Mouse (Mus musculus) layer of hippocampus, postnatal 14 days (tissue): Measurements from ENCODE around the gene Erc1. TPM values are rescaled to one million over a fixed set of nuclear protein-coding genes. Genes with fewer than 3 reads are reported as not detected.
A peak's percentile ranks its signal among the peaks of the same experiment; 100 is the strongest.

Experiments used
- DNase-seq, 2 experiments: peaks; one replicate each; pipeline ENCODE4 v3.0.0; 2021 to 2022; ENCODE audit warnings: low spot score in 2 of 2, mixed read lengths in 1 of 2
- total RNA-seq, 2 experiments: library from RNA; stranded (reverse); gene quantifications; 2 replicates each; pipeline ENCODE4 v1.2.3; 2021

The Erc1 gene
- total RNA-seq, 2 experiments from 2014 or later: 95.1 to 97.3 TPM

DNA sequence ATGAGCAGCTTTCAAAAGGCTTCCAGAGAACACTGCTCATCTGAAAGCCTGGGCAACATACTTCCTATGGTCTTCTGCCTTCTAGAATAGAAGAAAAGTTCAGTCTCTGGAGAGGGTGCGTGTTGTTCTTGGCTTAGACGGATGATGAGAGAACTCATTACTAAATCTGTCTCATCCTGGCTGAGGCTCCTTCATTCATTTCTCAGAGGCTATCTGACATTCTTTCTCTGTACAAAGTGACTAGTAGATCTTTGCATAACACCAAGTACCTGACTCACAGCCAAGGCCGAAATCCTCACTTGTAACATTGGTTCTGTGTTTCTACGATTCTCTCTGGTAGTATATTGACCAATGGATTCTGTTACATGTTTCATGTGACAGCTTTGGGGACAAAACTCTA, 252.5 kb downstream of the Erc1 start:
- DNase-seq: no peak

DNA sequence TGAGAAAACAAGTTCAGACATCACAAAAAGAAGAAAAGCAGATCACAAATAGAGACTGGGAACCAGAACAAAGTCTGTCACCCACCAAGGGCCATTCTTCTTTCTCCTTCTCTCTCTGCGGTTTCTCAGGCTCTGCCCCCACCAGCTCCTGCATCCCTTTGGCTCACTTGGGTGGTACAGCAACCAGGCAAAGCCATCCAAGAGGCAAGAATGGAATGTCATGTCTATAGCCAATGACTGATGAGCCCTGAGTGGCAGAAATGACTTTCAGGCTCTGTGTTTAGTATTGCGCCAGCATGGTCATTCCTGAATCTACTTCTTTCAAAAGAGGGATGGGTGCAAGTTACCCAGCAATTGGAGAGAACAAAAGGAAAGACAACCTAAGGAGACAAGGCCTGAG, 257.1 kb downstream of the Erc1 start:
- DNase-seq: no peak

DNA sequence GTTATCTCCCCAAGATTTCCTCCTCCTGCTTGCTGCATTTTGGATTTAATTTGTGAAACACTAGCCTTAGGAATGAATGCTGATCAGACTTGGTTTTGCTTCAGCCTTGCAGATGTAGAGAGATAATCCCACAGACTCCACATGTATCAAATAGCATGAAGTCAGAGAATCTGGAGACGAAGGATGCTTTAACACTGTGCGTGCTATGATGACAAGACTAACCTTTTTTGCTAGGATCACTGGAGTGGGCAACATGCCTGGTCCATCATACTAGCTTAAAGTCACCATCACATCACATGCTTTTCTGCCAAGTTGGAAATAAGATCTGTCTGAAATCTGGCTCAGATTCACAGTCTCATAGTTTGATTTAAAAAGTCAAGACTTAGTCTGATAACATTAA, 260.1 kb downstream of the Erc1 start:
- no peak for DNase-seq

DNA sequence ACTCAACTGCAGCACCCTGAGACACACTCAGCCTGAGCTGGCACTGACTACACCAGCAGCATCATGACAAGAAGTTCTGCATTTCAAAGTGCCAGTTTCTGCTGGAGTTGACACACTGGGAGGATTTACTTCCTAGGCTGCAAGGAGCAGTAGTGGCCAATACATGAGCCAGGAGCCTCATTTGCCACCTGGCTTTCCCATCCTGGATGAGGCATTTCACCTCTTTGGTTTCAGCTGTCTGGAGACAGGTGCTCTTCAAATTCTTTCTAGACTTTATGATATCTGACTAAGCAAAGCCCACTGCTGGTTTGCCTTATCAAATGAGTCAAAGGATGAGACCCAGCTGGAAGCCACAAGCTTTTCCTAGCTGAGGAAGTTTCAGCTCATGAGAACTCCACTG, 260.5 kb downstream of the Erc1 start:
- DNase-seq: no peak

DNA sequence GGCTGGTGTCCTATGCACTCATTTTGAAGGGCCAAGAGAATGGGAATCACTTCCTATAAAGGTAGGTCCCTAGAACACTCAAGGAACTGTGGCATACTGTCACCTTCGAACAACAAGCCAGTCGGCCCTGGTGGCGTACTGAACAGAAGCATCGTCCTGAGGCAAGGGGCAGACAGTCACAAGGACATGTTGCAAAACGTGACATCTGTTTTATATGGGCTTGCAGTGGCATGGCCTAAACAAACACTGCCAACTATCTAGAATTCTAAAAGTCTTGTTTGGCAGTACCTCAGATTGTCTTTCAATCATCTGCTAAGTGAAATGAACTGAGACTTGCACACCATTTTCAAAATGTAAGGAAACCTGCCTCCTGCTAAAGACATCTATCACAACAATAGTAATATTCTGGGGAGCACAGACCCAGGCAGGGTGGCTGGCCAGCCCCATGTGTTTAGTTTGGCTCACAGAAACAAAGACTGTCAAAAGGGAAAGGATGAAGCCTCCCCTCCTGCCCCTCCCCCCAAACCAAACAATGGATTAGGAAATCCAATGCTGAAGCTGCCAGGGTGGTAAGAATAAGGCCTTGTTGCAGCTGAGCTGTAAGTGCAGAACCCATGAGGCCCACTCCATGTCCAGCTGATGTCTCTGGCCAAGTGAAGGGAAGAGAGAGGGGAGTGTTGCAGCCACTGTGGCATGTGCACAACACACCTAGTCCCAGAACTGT, 262.2 kb downstream of the Erc1 start:
- peak in 1 of 2 experiments; percentile 22 for DNase-seq

DNA sequence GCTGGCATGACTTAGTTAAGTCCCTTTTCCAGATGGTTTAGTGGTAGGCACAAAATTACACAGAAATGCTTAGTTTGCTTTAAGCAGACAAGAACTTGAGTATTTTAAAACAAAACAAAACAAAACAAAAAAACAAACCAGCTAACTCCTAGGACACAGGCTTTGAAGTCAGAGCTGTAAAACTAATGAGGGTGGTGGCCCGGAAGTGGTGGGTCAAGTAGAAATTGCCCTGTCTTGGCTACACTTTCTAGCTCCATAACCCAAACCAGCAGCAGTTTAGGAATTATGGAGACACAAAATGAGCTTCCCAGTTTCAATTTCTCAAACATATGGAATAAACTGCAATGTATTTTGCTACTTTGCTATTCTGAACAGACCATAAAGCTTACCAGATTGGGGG, 263.9 kb downstream of the Erc1 start:
- DNase-seq: no peak

DNA sequence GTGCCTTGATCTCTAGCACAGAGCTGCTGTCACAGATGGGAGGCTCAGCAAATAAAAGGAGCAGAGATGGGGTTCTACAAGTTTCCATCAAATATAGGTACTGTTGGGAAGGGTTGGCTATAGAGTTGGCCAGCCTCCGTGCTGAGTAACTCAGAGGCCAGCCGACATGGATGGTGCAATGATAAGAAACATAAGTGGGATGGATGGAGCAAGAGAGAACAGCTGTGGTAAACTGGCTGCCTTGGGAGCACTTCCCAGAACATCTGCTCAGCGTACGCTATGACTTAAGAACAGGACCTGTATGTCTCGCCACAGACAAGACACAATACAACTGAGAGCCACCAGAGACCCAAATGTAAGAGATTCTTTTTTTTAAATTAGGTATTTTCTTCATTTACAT, 264.8 kb downstream of the Erc1 start:
- DNase-seq: no peak

DNA sequence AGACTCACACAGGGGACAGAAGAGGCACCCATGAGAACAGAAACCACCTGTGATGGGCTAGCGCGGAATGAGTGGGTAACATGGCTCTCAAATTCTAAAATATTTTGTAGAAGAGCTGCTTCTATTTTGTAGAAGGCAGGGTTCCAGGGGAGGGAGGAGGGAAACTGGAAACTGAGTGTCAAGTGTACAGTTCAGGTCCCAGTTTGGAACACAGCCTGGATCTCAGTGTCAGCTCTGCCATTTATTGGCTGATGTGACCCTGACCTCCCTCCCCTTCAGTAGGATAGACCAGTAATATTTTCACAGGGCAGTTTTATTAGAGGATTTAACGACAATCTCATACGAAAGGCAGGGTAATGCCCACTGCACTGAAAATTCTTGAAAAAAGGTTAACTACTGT, 271.3 kb downstream of the Erc1 start:
- no peak for DNase-seq

DNA sequence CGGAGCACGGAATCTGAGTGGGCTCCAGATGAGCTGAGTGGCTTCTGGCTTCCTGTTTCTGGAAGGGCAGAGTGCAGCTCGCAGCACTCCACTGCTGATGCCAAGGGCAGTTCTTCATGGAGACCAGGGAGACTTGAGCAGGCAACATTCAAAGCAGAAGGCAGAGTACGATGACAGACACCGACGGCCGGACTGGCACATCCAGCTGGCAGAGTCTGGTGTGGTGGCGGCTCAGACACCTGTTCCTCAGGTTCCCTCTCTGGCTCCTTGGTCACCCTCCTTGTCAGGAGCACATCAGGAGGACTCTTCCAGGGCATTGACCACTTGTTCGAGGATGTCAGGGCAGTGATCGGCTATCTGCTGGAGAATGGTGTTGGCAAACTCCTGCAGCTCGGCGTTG, 272.6 kb downstream of the Erc1 start:
- no peak for DNase-seq

DNA sequence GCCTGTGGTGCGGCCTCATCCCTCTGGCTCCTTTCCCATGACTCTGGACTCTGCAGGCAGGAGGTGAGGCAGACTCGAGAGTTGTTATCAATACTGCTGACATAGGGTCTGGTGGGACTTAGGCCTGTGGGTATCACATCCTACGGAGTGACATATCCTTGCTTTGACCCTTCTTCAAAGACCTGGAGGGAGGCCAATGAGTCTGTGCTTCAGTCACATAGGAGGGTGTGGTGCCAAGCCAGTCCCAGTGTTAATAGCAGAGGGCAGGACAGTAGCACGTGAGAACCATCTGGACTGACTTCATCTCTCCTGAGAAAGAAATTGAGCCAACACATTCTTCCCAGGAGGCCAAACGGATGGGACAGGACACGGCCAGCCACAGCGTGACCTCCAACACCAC, 275.7 kb downstream of the Erc1 start:
- no peak for DNase-seq

DNA sequence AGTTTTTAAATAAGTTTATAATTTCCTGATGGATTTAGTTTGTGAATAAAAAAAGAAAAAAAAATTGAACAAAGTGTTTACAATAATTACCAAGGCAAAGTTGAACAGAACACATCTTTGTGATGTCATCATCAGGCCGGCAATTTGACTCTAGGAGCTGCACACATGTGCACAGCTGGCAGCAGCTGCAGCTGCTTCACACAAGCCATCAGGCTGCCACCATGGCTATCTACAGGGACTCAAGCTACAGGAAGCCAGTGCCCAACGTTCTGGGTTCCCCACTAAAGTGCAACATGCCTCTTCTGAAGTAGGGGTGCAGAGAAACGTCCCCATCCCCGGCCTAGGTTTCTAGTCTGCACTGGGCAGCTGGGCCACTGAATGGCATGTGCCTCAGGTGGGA, 277.2 kb downstream of the Erc1 start:
- DNase-seq: no peak

DNA sequence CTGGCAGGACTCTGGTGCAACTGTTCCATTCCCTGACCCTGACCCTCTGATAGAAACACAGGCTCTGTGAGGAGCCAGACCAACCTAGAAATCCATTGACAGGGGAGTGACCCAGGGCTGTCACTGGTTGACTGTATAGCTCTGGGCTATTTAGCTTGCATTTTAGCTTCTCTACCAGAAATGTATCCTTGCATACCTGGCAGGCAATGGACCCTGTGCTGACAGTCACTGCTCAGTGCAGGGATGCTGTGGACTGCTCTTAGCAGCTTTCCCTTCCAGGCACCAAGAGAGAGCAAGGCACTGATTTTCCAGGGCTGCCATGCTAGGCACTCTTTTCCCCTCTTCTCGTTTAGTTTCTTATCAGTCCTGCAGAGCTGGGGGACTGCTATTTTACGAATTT, 279.6 kb downstream of the Erc1 start:
- no peak for DNase-seq

DNA sequence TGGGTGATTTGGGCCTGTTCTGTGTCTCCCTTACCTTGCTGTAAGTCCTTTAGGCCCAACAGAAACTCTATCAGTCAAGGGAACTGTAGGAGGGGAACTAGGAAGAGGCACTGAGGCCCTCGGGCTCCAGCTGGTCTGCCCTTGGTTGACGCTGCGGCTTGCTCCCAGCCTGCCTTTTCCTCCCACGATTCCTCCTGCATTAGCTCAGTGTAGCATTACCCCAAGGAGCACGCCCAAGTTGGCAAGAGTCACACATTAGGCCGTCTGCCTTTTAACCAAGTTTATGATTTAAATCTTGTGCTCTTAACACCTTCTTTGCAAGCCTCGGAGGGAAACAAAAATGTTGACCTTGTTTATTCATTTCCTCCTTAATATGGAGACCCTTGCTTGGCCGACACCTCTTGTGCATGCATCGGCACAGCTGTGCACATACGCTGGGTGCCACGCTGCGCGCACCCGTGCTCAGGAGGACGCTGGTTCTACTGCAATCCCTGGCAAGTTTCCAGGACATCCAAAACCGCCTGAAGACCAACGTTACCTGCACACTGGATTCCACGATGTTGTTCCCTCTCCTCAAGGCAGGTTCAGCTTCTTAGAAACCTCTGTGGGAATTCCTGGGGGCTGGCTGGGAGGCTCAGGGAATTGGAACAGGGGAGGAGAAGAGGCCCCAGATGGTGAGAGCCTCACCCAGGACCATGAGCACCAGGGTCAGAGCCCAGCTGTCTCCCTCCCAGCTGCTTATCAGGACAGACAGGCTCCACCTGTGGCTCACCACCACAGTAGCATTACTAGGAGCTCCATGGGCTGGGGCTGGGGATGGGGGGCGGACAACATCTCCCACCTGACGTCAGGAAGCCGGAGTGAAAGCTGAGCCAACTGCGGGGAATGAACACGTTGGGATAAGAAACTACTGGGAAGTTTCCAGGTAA, 282.3 kb downstream of the Erc1 start:
- DNase-seq: no peak

DNA sequence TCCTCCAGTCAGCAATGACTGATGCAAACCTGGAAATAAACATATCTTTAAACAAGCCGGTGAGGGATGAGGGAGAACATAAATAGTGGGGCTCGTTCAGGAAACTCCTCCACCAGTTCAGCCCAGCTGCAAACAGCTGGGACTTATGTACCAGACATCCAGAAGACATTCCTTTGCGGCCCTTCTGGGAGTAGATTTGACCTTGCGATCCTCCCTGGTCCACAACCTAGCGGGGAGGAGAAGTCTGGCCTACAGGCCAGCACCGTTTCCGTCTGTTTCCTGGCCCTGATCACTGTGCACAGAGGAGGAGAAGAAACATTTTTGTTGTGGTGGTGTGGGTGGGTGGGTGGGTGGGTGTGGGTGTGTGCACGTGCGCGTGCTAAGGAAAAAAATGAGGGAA, 285.4 kb downstream of the Erc1 start:
- no peak for DNase-seq

DNA sequence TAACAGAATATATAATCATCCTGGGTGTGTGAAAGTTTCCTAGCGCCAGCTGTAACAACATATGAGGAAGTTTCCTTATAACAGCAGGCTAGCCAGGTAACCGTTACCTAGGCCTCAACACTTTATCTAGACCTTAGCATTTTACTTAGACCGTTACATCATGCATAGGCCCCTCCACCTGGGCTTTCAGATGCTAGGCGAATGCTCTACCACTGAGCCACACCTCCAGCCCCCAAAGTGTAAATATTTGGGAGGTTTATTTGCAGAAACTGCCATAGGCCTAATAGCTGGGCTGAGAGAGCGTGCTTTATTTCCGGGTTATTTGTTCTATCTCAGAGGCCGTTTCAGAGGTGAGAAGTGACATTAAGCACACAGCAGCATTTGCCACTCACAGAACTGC, 289.1 kb downstream of the Erc1 start:
- no peak for DNase-seq

DNA sequence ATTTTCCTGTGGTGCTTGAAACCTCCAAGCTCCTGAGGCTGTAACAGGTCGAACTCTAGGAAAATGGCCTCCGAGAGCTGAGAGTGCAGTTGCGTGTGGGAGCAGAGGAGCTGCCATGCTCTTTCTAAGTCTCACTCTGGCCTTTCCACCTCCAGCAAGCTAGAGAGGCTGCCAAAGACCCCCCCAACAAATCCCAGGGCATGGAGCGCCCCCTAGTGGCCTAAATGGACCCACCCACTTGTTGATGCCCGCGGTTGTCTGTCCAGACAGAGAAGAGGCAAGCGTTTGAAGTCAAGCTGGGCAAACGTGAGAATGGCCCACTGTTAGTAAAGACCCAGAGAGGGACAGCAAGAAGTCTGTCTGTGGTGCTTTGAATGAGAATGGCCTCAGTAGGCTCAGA, 293.5 kb downstream of the Erc1 start:
- no peak for DNase-seq

DNA sequence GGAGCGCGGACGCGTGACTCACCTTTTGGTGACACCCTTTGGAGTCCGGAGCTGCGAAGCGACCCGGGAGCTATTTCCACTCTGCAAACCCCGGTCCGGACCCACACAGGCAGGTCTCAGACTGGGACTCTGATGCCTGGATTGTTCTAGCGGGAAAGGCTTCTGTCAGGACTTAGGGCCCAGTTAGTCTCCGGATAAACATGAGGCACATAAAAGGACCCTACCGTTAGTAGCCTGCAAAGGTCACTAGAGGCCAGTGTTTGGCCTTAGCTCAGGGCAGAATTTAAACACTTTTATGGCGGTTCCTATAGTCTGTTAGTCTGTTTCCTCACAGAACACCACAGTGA, 303.5 kb downstream of the Erc1 start:
- no peak for DNase-seq

DNA sequence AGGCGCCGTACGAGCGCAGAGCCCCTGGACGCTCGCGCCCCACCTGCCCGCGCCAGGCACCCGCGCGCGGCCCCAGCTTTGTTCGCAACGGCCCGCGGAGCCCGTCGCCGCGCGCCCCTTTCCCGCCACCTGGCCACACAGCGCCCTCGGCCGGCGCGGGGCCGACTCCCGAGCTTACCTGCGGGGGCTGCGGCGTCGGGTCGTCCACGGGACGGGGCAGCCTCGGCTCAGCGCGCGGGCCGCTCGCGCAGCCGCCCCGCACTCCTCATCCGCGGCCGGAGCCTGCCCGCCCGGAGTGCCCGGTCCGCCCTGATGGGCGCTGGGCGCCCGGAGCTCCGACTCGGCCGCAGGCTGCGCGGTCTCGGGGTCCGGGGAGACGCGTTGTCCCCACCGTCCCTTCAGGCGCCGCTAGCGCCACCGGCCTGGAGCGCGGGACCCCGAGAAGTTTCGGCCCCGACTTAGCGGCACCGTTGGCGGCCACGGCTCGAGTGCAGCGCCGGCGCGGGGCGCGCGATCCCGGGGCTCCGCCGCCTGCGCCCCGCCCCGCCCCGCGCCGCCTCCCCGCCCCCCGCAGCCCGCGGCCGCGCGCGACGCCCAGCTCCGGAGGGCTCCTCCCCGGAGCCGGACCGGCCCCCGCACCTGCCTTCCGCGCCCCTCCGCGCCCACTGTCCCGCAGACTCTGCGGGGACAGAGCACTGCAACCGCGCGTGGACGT, 304.0 kb downstream of the Erc1 start, which contains the start of gene Wnt5b:
Wnt5b (minus strand) TSS at position 545 of the 715 bp plus-strand sequence.
- no peak for DNase-seq

DNA sequence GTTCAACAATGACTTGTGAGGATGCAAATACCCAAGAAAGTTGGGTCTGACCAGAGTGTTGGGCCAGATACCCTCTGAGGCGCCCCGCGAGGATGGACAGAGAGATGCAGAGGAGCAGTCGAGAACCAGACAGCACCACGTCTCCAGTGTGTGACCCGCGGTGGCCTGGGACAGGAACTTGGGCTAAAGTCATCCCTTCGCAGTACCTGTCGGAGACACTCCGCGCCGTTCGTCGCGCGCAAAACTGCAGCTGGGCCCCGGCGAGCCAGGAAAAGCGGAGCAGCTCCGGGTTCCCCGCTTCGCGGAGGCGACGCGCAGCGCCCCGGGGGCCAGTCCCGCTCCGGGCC, 304.5 kb downstream of the Erc1 start:
- DNase-seq: no peak

DNA sequence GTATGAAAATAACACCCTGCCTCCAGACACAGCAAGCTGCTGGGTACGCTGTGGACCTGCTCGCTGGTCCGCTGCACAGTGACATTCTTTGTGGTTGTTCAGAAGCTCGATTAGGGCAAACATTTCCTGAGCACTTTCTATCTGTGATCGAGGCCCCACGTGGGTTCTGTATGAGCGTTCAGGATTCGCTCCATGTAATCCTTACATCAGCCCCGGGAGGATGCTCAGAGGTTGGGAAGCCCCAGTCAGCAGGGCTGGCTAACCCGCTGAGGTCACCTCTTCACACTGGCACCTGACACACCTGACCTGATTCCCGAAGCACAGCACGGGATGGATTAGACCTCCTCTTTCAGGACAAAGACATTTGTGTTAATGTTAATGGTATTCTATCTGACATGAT, 312.1 kb downstream of the Erc1 start:
- DNase-seq: no peak

DNA sequence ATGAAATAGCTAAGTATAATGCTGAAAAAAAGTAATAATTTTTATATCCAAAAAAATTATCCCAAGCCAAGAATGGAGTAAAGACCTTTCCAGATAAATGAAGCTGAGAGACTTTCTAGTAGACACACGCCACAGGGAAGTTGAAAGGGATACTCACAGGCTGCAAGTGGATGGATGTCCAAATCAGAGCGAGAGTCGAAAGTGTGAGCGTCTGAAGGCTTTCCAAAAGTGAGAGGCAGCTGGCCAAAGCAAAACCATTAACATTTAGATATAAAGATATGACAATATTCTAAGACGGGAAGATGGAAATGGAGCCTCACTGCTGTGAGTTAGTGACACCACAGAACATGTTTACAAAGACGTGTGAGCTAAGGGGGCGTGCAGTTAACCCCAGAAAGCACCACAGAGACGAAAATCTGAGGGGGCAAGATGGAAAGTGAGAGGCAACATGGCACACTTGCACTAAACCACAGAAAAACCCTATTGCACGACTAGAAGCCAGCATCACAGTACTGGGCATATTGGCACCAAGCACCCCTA, 314.7 kb downstream of the Erc1 start:
- DNase-seq: no peak

DNA sequence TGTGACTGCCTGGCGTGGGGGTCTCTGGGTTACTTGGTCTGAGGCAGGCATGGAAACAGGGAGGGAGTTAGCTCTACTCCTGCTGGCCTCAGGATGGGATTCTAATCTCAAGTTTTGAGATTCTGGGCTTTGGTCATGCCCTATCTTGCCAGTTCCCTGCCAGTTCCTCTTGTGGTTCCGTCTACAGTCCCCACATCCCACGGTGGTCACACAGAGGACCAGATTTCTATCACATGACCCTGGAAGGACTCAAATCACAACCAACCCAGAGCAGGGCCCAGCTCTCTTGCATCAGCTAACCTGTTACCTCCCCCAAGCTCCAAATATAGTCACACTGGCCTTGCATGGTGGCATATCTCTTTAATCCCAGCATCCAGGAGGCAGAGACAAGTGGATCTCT, 318.3 kb downstream of the Erc1 start:
- no peak for DNase-seq
